Mouse (Mus musculus) liver, embryonic 11.5 days (tissue): ENCODE results near the gene Simc1. TPM values are rescaled to one million over a fixed set of nuclear protein-coding genes. Genes with fewer than 3 reads are reported as not detected.

ENCODE experiments used
- ATAC-seq: fragments of 200-750 bp; cut with Nextera tagmentation; replicated peaks from 2 replicates; pipeline ENCODE4 v1.8.0; 2017; ENCODE audit warnings: moderate number of reproducible peaks, mild to moderate bottlenecking, moderate TSS enrichment, moderate library complexity; ENCODE audit not compliant: low FRiP score
- DNase-seq: peaks from one replicate; pipeline ENCODE4 v3.0.0-alpha.2; 2017; ENCODE audit warnings: low spot score
- H3K27ac ChIP-seq: fragments of 300-500 bp; sonication (generic); 2 replicates; pipeline ENCODE4 v1.5.1; 2014; ENCODE audit warnings: mild to moderate bottlenecking, low read depth, low read length, control low read depth
- H3K27me3 ChIP-seq: fragments of 300-500 bp; sonication (generic); replicated peaks from 2 replicates; pipeline ENCODE4 v1.6.1; 2014; ENCODE audit warnings: low read length, mixed read lengths; ENCODE audit not compliant: control insufficient read depth, insufficient read depth
- H3K36me3 ChIP-seq: fragments of 300-500 bp; sonication (generic); 2 replicates; pipeline ENCODE4 v1.6.1; 2014; ENCODE audit warnings: mild to moderate bottlenecking, low read length, moderate library complexity, mixed read lengths; ENCODE audit not compliant: control insufficient read depth, insufficient read depth
- H3K4me1 ChIP-seq: fragments of 300-500 bp; sonication (generic); replicated peaks from 2 replicates; pipeline ENCODE4 v1.6.1; 2014; ENCODE audit warnings: low read length, mixed read lengths; ENCODE audit not compliant: control insufficient read depth, insufficient read depth
- H3K4me2 ChIP-seq: fragments of 300-500 bp; sonication (generic); 2 replicates; pipeline ENCODE4 v1.6.1; 2014; ENCODE audit warnings: mild to moderate bottlenecking, control low read depth, moderate library complexity
- H3K4me3 ChIP-seq: fragments of 300-500 bp; sonication (generic); 2 replicates; pipeline ENCODE4 v1.5.1; 2014; ENCODE audit warnings: low read depth, low read length, control low read depth
- H3K9ac ChIP-seq: fragments of 300-500 bp; sonication (generic); 2 replicates; pipeline ENCODE4 v1.6.1; 2014; ENCODE audit warnings: low read depth, low read length, control low read depth
- H3K9me3 ChIP-seq: fragments of 300-500 bp; sonication (generic); 2 replicates; pipeline ENCODE4 v1.6.1; 2016; ENCODE audit warnings: low read length, inconsistent platforms, mixed read lengths; ENCODE audit not compliant: control insufficient read depth
- WGBS: fragments of 180-500 bp; shearing (Covaris S2); extraction: QIAGEN DNeasy Blood & Tissue Kit; methylation state at CpG from one replicate; pipeline ENCODE4 v1.1.7; 2014; 5-methylcytosine and 5-hydroxymethylcytosine counted together
- polyA plus RNA-seq: library from polyadenylated mRNA; unstranded; fragments of >200 nt; fragmentation: Nextera tagmentation; extraction: Ambion mirVana; gene quantifications from 2 replicates; pipeline ENCODE4 v1.2.1, GENCODE M21; 2014

Simc1 gene
- polyA plus RNA-seq, 1 experiment from 2014 or later = 11.6 TPM

- ATAC-seq = no peak
- Histone ChIP-seq H3K27me3 (no peaks in the 10 kb centered on the region; the same call in 1 of the 2 replicates), H3K9me3 (no peaks in the 10 kb centered on the region), H3K4me1 (peaks cover 9% of the 10 kb centered on the region), H3K4me2 (no peak overlapping the region), H3K9ac (no peak overlapping the region), H3K27ac (no peak overlapping the region), H3K4me3 (no peak overlapping the region), H3K36me3 (no peaks in the 10 kb centered on the region)
- DNase-seq = no peak
- 91% methylated on average over 1 of the region's 1 CpGs for WGBS
Observed at GRCm38 (mm10) chr13:54505920-54506319, 2.3 kb downstream of the Simc1 start.

GRCm38 (mm10) chr13:54520221-54520620 lies 16.6 kb downstream of the Simc1 start:
- H3K9ac ChIP-seq = no peak overlapping the region
- ATAC-seq = no peak
- no peaks in the 10 kb centered on the region for H3K27me3 ChIP-seq
- H3K4me2 ChIP-seq = no peak overlapping the region
- no peak for DNase-seq
- H3K36me3 ChIP-seq = peaks cover 7% of the 10 kb centered on the region
- WGBS = 86% methylated on average over 4 of the region's 4 CpGs
- no peaks in the 10 kb centered on the region for H3K9me3 ChIP-seq
- H3K4me3 ChIP-seq = no peak overlapping the region
- H3K27ac ChIP-seq = no peak overlapping the region
- H3K4me1 ChIP-seq = no peaks in the 10 kb centered on the region

GRCm38 (mm10) chr13:54521181-54521580 lies 17.6 kb downstream of the Simc1 start:
- Histone ChIP-seq H3K4me1 (no peaks in the 10 kb centered on the region), H3K27ac (no peak overlapping the region), H3K27me3 (no peaks in the 10 kb centered on the region), H3K4me2 (no peak overlapping the region), H3K9ac (no peak overlapping the region), H3K36me3 (peaks cover 14% of the 10 kb centered on the region), H3K4me3 (no peak overlapping the region), H3K9me3 (no peaks in the 10 kb centered on the region)
- ATAC-seq = no peak
- no peak for DNase-seq

GRCm38 (mm10) chr13:54527140-54527539 lies 23.6 kb downstream of the Simc1 start:
- DNase-seq = no peak
- Histone ChIP-seq H3K27me3 (no peaks in the 10 kb centered on the region), H3K4me3 (no peak overlapping the region), H3K4me2 (no peak overlapping the region), H3K27ac (no peak overlapping the region), H3K9ac (no peak overlapping the region), H3K36me3 (peaks cover 20% of the 10 kb centered on the region), H3K9me3 (no peaks in the 10 kb centered on the region), H3K4me1 (no peaks in the 10 kb centered on the region)
- 89% methylated on average over 6 of the region's 6 CpGs for WGBS
- ATAC-seq = no peak

- no peak for ATAC-seq
- Histone ChIP-seq H3K9ac (no peak overlapping the region), H3K9me3 (no peaks in the 10 kb centered on the region), H3K4me1 (no peaks in the 10 kb centered on the region), H3K4me2 (no peak overlapping the region), H3K27ac (no peak overlapping the region), H3K27me3 (no peaks in the 10 kb centered on the region), H3K36me3 (peaks cover 6% of the 10 kb centered on the region; the same call in 1 of the 2 replicates), H3K4me3 (no peak overlapping the region)
- no peak for DNase-seq
Observed at GRCm38 (mm10) chr13:54532134-54532533, 28.6 kb downstream of the Simc1 start.

GRCm38 (mm10) chr13:54548036-54548435 lies 44.5 kb downstream of the Simc1 start:
- WGBS = 92% methylated on average over 7 of the region's 7 CpGs
- Histone ChIP-seq H3K9ac (no peak overlapping the region), H3K4me1 (no peaks in the 10 kb centered on the region), H3K27me3 (no peaks in the 10 kb centered on the region), H3K27ac (no peak overlapping the region), H3K36me3 (peaks cover 21% of the 10 kb centered on the region; the same call in 1 of the 2 replicates), H3K4me2 (no peak overlapping the region), H3K4me3 (no peak overlapping the region), H3K9me3 (no peaks in the 10 kb centered on the region)
- ATAC-seq (no peak), DNase-seq (no peak)

GRCm38 (mm10) chr13:54556176-54556575 lies 52.6 kb downstream of the Simc1 start:
- Histone ChIP-seq H3K4me1 (no peaks in the 10 kb centered on the region), H3K9me3 (no peaks in the 10 kb centered on the region), H3K36me3 (peaks cover 42% of the 10 kb centered on the region), H3K27ac (no peak overlapping the region), H3K4me2 (no peak overlapping the region), H3K27me3 (no peaks in the 10 kb centered on the region), H3K4me3 (no peak overlapping the region), H3K9ac (no peak overlapping the region)
- DNase-seq (no peak), ATAC-seq (no peak)
- 91% methylated on average over 9 of the region's 9 CpGs for WGBS

GRCm38 (mm10) chr13:54556796-54557195 lies 53.2 kb downstream of the Simc1 start:
- DNase-seq (no peak), ATAC-seq (no peak)
- Histone ChIP-seq H3K27ac (no peak overlapping the region), H3K36me3 (peaks cover 42% of the 10 kb centered on the region), H3K9me3 (no peaks in the 10 kb centered on the region), H3K27me3 (no peaks in the 10 kb centered on the region), H3K4me1 (no peaks in the 10 kb centered on the region), H3K9ac (no peak overlapping the region), H3K4me3 (no peak overlapping the region), H3K4me2 (no peak overlapping the region)
- WGBS = 91% methylated on average over 3 of the region's 3 CpGs

GRCm38 (mm10) chr13:54557652-54558051 lies 54.1 kb downstream of the Simc1 start:
- Histone ChIP-seq H3K36me3 (peaks cover 41% of the 10 kb centered on the region), H3K9ac (no peak overlapping the region), H3K4me2 (no peak overlapping the region), H3K4me1 (no peaks in the 10 kb centered on the region), H3K27me3 (no peaks in the 10 kb centered on the region), H3K27ac (no peak overlapping the region), H3K9me3 (no peaks in the 10 kb centered on the region), H3K4me3 (no peak overlapping the region)
- ATAC-seq (no peak), DNase-seq (no peak)
- 97% methylated on average over 1 of the region's 1 CpGs for WGBS
